Mouse (Mus musculus) thymus, adult 2 months (tissue): ENCODE measurements around the gene Abi3bp.

Experiments
- CTCF ChIP-seq: fragments of 200-500 bp; IDR thresholded peaks from 2 replicates; pipeline ENCODE4 v1.5.1; 2012; ENCODE audit warnings: mild to moderate bottlenecking, control low read depth, low read length, moderate library complexity, borderline replicate concordance; ENCODE audit not compliant: control insufficient read depth, poor library complexity, insufficient read depth; ENCODE audit errors: extremely low read depth
- POLR2A ChIP-seq: fragments of 200-500 bp; IDR thresholded peaks from 2 replicates; pipeline ENCODE4 v1.6.1; 2012; ENCODE audit warnings: mild to moderate bottlenecking, low read length, control low read depth, moderate library complexity; ENCODE audit not compliant: control insufficient read depth, poor library complexity, insufficient read depth; ENCODE audit errors: extremely low read depth

DNA sequence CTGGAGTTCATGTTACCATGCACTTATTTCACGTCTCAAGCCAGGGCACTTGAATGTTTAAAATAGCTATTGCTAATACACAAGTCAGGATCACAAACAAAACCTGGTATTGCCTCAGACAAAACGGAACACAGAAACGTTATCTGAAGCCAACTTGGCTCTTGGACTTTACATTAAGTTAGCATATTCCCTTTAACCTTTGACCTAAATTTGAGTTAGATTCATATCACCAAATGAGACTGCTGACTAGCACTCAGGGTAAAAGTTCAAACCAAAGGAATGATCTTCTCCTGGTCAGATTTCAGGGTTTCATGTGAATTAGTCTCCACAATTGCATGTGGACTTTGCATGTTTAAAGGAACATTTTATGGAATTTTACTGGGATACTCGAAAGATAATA lies 244.7 kb downstream of the Abi3bp start:
- no peak for TF ChIP-seq CTCF
- TF ChIP-seq POLR2A, result no peak
